Mouse (Mus musculus) limb, embryonic 13.5 days (tissue): ENCODE measurements at regions not wholly inside any gene's neighbourhood (a gene's known extent, or its start where the extent isn't known, plus 50 kb on each side); places are given as distances from the start of the nearest gene placed in this dataset.

Source experiments
- ATAC-seq: fragments of 200-750 bp; cut with Nextera tagmentation; 2 replicates; pipeline ENCODE4 v1.8.0; 2017; ENCODE audit warnings: low read depth, moderate number of reproducible peaks, moderate TSS enrichment; ENCODE audit not compliant: low FRiP score
- H3K27ac ChIP-seq: fragments of 300-500 bp; sonication (generic); 2 replicates; pipeline ENCODE4 v1.5.1; 2015; ENCODE audit warnings: inconsistent platforms, mild to moderate bottlenecking, moderate library complexity
- H3K27me3 ChIP-seq: fragments of 300-500 bp; sonication (generic); 2 replicates; pipeline ENCODE4 v1.6.1; 2015; ENCODE audit warnings: mild to moderate bottlenecking, inconsistent platforms
- H3K36me3 ChIP-seq: fragments of 300-500 bp; sonication (generic); 2 replicates; pipeline ENCODE4 v1.6.1; 2015; ENCODE audit warnings: inconsistent platforms, mild to moderate bottlenecking, moderate library complexity
- H3K4me1 ChIP-seq: fragments of 300-500 bp; sonication (generic); 2 replicates; pipeline ENCODE4 v1.6.1; 2015; ENCODE audit warnings: inconsistent platforms
- H3K4me2 ChIP-seq: fragments of 300-500 bp; sonication (generic); replicated peaks from 2 replicates; pipeline ENCODE4 v1.6.1; 2015; ENCODE audit warnings: inconsistent platforms, mild to moderate bottlenecking, moderate library complexity
- H3K4me3 ChIP-seq: fragments of 300-500 bp; sonication (generic); 2 replicates; pipeline ENCODE4 v1.5.1; 2015; ENCODE audit warnings: moderate library complexity, mild to moderate bottlenecking, inconsistent platforms
- H3K9ac ChIP-seq: fragments of 300-500 bp; sonication (generic); 2 replicates; pipeline ENCODE4 v1.6.1; 2015; ENCODE audit warnings: mild to moderate bottlenecking, inconsistent platforms
- H3K9me3 ChIP-seq: fragments of 300-500 bp; sonication (generic); 2 replicates; pipeline ENCODE4 v1.6.1; 2016; ENCODE audit warnings: inconsistent platforms
- WGBS: fragments of 180-500 bp; shearing (Covaris S2); methylation state at CpG from one replicate; pipeline ENCODE4 v1.1.7; 2015; 5-methylcytosine and 5-hydroxymethylcytosine counted together

- H3K4me1 ChIP-seq, result 0 out of 2 replicates have a peak, but pooled peaks cover 10% of the 10 kb centered on the region
- no peak overlapping the region for H3K27ac ChIP-seq
- H3K36me3 ChIP-seq, result no peaks in the 10 kb centered on the region
- ATAC-seq, result no peak
- no peaks in the 10 kb centered on the region for H3K27me3 ChIP-seq
- H3K4me3 ChIP-seq, result no peak overlapping the region
- H3K4me2 ChIP-seq, result no peak overlapping the region
- H3K9me3 ChIP-seq, result no peaks in the 10 kb centered on the region
- WGBS, result 70% methylated on average over 4 of the region's 4 CpGs
- no peak overlapping the region for H3K9ac ChIP-seq
Measured at GRCm38 (mm10) chr13:110942986-110943644, 311.7 kb upstream of the Actbl2 start.

GRCm38 (mm10) chr13:110944061-110944460, 310.8 kb upstream of the Actbl2 start:
- no peak overlapping the region for H3K4me3 ChIP-seq
- no peak for ATAC-seq
- 6% methylated on average over 4 of the region's 4 CpGs for WGBS
- H3K36me3 ChIP-seq, result no peaks in the 10 kb centered on the region
- H3K27ac ChIP-seq, result no peak overlapping the region
- H3K4me2 ChIP-seq, result no peak overlapping the region
- no peaks in the 10 kb centered on the region for H3K27me3 ChIP-seq
- no peak overlapping the region for H3K9ac ChIP-seq
- no peaks in the 10 kb centered on the region for H3K9me3 ChIP-seq
- H3K4me1 ChIP-seq, result 0 out of 2 replicates have a peak, but pooled peaks cover 10% of the 10 kb centered on the region

GRCm38 (mm10) chr13:110944683-110945082, 310.1 kb upstream of the Actbl2 start:
- H3K4me2 ChIP-seq, result no peak overlapping the region
- H3K27ac ChIP-seq, result no peak overlapping the region

GRCm38 (mm10) chr13:110960212-110960611, 294.6 kb upstream of the Actbl2 start:
- no peaks in the 10 kb centered on the region for H3K27me3 ChIP-seq
- H3K27ac ChIP-seq, result no peak overlapping the region
- H3K9me3 ChIP-seq, result 0 out of 2 replicates have a peak, but pooled peaks cover 7% of the 10 kb centered on the region
- no peak for ATAC-seq
- H3K36me3 ChIP-seq, result no peaks in the 10 kb centered on the region
- 54% methylated on average over 5 of the region's 5 CpGs for WGBS
- no peak overlapping the region for H3K9ac ChIP-seq
- no peak overlapping the region for H3K4me2 ChIP-seq
- H3K4me3 ChIP-seq, result no peak overlapping the region
- 0 out of 2 replicates have a peak, but pooled peaks cover 5% of the 10 kb centered on the region for H3K4me1 ChIP-seq

More at GRCm38 (mm10) chr13:110944683-110945082, 310.1 kb upstream of the Actbl2 start:
- Histone ChIP-seq H3K9me3 (no peaks in the 10 kb centered on the region), H3K4me3 (no peak overlapping the region), H3K4me1 (0 out of 2 replicates have a peak, but pooled peaks cover 10% of the 10 kb centered on the region), H3K36me3 (no peaks in the 10 kb centered on the region), H3K9ac (no peak overlapping the region), H3K27me3 (no peaks in the 10 kb centered on the region)
- no peak for ATAC-seq
- WGBS, result 77% methylated on average over 5 of the region's 5 CpGs

GRCm38 (mm10) chr13:110967109-110967508, 287.7 kb upstream of the Actbl2 start:
- Histone ChIP-seq H3K4me2 (no peak overlapping the region), H3K36me3 (no peaks in the 10 kb centered on the region), H3K9ac (no peak overlapping the region; the same call in 1 of the 2 replicates), H3K4me1 (peaks cover 20% of the 10 kb centered on the region), H3K4me3 (no peak overlapping the region), H3K27me3 (no peaks in the 10 kb centered on the region), H3K9me3 (no peaks in the 10 kb centered on the region), H3K27ac (peak overlapping the region; percentile 52; the same call in 1 of the 2 replicates)
- 68% methylated on average over 8 of the region's 8 CpGs for WGBS
- no peak; the same call in 1 of the 2 replicates for ATAC-seq

- Histone ChIP-seq H3K36me3 (no peaks in the 10 kb centered on the region), H3K9ac (no peak overlapping the region), H3K27ac (peak overlapping the region; percentile 52; the same call in 1 of the 2 replicates), H3K4me1 (peaks cover 20% of the 10 kb centered on the region), H3K9me3 (no peaks in the 10 kb centered on the region), H3K27me3 (no peaks in the 10 kb centered on the region), H3K4me3 (no peak overlapping the region), H3K4me2 (no peak overlapping the region)
- WGBS, result 50% methylated on average over 5 of the region's 5 CpGs
- peak; percentile 93 for ATAC-seq
Measured at GRCm38 (mm10) chr13:110967626-110968506, 286.9 kb upstream of the Actbl2 start.

- no peak overlapping the region for H3K4me2 ChIP-seq
- H3K4me3 ChIP-seq, result no peak overlapping the region
- no peak overlapping the region for H3K27ac ChIP-seq
- H3K27me3 ChIP-seq, result no peaks in the 10 kb centered on the region
- H3K9me3 ChIP-seq, result no peaks in the 10 kb centered on the region
- H3K36me3 ChIP-seq, result no peaks in the 10 kb centered on the region
- 45% methylated on average over 7 of the region's 7 CpGs for WGBS
- H3K9ac ChIP-seq, result no peak overlapping the region
- ATAC-seq, result 0 out of 2 replicates have a peak, but pooled peaks have one; percentile 25
- H3K4me1 ChIP-seq, result peaks cover 20% of the 10 kb centered on the region
Measured at GRCm38 (mm10) chr13:110968507-110968905, 286.3 kb upstream of the Actbl2 start.

GRCm38 (mm10) chr13:110977379-110977778, 277.4 kb upstream of the Actbl2 start:
- WGBS, result 68% methylated on average over 5 of the region's 5 CpGs
- Histone ChIP-seq H3K36me3 (no peaks in the 10 kb centered on the region), H3K9me3 (no peaks in the 10 kb centered on the region), H3K9ac (no peak overlapping the region), H3K4me3 (no peak overlapping the region), H3K27ac (no peak overlapping the region), H3K4me2 (no peak overlapping the region), H3K27me3 (no peaks in the 10 kb centered on the region), H3K4me1 (no peaks in the 10 kb centered on the region)
- no peak for ATAC-seq

- Histone ChIP-seq H3K9ac (no peak overlapping the region), H3K4me1 (no peaks in the 10 kb centered on the region), H3K36me3 (no peaks in the 10 kb centered on the region), H3K27me3 (no peaks in the 10 kb centered on the region), H3K4me2 (no peak overlapping the region), H3K9me3 (no peaks in the 10 kb centered on the region), H3K27ac (no peak overlapping the region), H3K4me3 (no peak overlapping the region)
- 85% methylated on average over 3 of the region's 3 CpGs for WGBS
- ATAC-seq, result no peak
Measured at GRCm38 (mm10) chr13:110978022-110978421, 276.8 kb upstream of the Actbl2 start.

- Histone ChIP-seq H3K36me3 (no peaks in the 10 kb centered on the region), H3K27me3 (no peaks in the 10 kb centered on the region), H3K4me3 (no peak overlapping the region), H3K9me3 (no peaks in the 10 kb centered on the region), H3K9ac (no peak overlapping the region), H3K4me2 (no peak overlapping the region), H3K27ac (no peak overlapping the region), H3K4me1 (no peaks in the 10 kb centered on the region)
- 88% methylated on average over 2 of the region's 2 CpGs for WGBS
- no peak for ATAC-seq
Measured at GRCm38 (mm10) chr13:110990677-110991076, 264.1 kb upstream of the Actbl2 start.

- Histone ChIP-seq H3K27ac (no peak overlapping the region), H3K36me3 (no peaks in the 10 kb centered on the region), H3K4me2 (no peak overlapping the region), H3K27me3 (no peaks in the 10 kb centered on the region), H3K9me3 (no peaks in the 10 kb centered on the region), H3K4me1 (no peaks in the 10 kb centered on the region), H3K4me3 (no peak overlapping the region), H3K9ac (no peak overlapping the region)
- WGBS, result 89% methylated on average over 2 of the region's 2 CpGs
- ATAC-seq, result no peak
Measured at GRCm38 (mm10) chr13:110991121-110991520, 263.7 kb upstream of the Actbl2 start.

GRCm38 (mm10) chr13:110994596-110994995, 260.2 kb upstream of the Actbl2 start:
- Histone ChIP-seq H3K27me3 (no peaks in the 10 kb centered on the region), H3K36me3 (no peaks in the 10 kb centered on the region), H3K4me2 (no peak overlapping the region), H3K9ac (no peak overlapping the region), H3K4me1 (no peaks in the 10 kb centered on the region), H3K4me3 (no peak overlapping the region), H3K27ac (no peak overlapping the region), H3K9me3 (no peaks in the 10 kb centered on the region)
- no peak for ATAC-seq
- WGBS, result 88% methylated on average over 3 of the region's 3 CpGs
